Mouse (Mus musculus): ENCODE data around the gene Slc26a8.

Slc26a8 gene

DNA sequence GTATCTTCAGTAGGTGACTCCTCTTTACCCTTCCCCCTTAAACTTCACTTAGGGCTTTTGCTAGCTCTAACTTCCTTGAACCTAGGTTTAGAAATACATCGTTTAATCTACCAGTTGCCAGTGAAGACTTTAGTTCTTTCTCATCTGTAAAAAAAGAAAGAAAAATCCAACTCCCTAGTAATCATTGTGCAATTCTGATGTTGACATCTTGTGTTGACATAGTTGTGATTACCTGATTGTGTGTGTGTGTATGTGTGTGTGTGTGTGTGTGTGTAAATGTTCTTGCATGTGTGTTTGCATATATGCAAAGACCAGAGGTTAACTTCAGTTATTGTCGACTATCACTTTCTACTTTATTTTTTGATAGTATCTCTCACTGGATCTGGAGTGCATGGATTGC is 8.6 kb upstream of the Slc26a8 start:
- in situ Hi-C loops (cut with MboI), result no loop called here

DNA sequence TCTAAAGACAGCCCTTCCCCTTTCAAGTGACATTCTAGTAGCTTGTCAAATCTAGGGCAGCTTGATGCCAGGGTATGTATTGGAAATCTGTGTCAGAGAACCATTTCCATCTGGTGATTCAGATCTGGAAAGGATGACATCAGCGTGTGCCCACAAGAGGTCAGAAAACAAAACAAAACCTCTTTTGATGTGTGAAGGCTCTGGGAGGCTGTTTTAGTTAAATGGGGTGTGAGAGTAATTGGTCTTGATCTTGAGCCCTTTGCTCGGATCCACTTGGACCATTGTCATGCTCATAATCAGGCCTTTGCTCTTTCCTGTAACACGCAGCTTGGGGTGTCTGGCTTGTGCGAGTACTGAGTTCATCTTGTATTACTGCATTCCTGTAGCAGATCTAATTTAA is 8.2 kb upstream of the Slc26a8 start:
- in situ Hi-C loops (cut with MboI), result no loop called here

DNA sequence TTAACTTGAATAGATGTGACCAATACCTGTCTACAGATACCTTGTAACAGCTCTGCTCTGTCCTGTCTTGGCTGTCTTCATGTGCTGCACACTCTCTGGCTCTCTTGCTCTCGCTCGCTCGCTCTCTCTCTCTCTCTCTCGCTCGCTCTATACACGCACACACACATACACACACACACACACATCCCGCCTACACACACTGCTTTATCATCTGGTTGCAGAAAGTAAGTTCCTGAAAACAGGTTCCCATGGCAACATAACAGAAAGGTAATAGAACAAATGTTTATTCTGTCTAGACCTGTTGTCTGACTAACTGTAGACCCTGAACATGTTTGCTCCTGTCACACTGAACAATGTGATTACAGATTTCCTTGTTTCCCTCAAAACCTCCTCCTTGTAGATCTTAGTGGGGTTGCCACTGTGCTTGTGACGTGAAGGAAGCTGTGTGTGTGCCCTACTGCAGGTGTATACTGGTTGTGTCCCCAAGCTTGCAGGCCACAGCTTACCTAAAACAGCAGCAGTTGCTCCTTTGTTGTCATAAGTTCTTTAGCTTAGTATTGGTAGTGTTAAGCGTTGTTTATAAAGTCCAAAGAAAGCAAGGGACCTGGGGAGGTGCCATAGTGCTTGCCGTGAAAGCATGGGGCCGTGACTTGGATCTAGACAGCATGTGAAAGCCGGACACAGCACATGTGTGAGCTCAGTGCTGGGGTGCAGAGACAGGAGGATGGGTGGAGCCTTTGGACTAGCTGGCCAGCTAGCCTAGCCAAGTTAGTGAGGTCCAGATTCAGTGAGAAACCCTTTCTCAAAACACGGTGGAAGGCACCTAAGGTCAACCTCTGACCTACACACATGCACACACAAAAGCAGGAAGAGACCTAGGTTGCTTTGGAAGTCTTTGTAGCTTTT is 7.5 kb upstream of the Slc26a8 start:
- in situ Hi-C loops (cut with MboI), result no loop called here

- in situ Hi-C loops (cut with MboI), result no loop called here
Measured at GRCm38 (mm10) chr17:28696641-28697040, 6.6 kb upstream of the Slc26a8 start.

DNA sequence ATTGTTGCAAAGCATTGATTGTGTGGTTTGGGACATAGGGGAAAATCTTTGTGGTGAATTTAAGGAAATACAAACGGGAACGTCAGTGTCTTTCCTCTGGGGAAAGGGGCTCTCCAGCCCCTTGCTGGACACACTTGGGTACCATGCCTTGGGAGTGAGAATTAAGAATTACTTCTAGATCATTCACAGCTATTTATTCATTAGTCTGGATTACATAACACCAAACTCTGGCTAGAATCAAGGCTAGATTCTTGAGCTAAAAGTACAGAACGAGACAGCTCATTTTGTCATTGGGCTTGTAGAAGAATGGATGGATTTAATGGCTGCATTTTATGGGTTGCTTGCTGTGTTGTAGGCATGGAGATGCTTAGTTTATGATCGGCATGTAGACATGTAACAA is 4.8 kb upstream of the Slc26a8 start:
- in situ Hi-C loops (cut with MboI), result no loop called here

DNA sequence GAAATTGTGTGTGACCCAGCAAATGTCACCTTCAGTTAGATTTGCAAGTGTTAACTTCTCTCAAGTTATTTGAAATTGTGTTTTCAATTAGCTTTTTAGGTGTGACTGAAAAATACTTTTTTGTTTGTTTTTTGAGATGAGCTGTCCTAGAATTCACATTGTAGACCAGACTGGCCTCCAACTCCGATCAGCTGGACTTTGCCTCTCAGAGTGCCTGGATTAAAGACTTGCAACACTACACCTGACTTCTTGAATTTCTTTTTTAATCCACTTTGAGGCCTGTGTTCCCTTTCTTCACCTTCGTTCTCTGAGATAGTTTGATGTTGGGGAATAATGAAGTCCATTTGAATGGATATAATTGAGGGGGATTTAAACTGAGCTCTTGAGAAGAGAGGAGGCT is 4.0 kb upstream of the Slc26a8 start:
- in situ Hi-C loops (cut with MboI), result no loop called here

DNA sequence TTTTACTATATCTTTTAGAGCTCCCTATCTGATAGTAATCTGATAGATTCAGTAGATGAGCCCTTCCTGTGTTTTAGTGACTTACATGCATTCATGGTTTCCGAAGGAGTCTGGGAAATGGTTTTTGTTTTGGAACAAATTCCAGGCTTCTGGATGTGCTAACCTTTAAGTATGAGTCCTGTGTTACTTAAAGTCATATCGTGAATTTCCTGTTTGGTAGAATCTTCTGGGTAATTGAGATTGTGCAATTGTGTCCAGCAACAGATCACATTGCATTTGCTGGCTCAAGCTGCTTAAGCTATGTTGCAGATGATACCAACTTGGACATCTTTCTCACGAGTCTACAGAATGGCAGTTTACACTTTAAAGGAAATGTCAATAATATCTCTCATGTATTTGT is 3.1 kb upstream of the Slc26a8 start:
- in situ Hi-C loops (cut with MboI), result no loop called here

DNA sequence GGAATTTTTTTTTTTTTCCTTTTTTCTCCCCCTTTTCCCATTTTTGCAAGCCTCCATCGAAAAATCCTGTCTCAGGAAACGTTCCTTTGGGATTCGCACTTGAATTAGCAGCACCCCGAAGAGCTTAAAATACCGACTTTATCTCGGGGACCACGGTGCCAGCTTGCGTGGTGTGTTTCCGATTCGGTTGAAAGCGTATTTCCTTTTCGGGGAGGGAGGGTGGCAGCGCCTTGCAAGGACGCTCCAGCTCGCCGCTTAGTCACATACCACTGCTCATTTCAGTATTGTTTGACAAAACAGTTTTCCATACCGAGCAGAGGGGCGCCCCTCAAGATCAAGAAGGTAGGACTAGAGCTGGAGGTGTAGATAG is 2.3 kb upstream of the Slc26a8 start:
- in situ Hi-C loops (cut with MboI), result no loop called here

DNA sequence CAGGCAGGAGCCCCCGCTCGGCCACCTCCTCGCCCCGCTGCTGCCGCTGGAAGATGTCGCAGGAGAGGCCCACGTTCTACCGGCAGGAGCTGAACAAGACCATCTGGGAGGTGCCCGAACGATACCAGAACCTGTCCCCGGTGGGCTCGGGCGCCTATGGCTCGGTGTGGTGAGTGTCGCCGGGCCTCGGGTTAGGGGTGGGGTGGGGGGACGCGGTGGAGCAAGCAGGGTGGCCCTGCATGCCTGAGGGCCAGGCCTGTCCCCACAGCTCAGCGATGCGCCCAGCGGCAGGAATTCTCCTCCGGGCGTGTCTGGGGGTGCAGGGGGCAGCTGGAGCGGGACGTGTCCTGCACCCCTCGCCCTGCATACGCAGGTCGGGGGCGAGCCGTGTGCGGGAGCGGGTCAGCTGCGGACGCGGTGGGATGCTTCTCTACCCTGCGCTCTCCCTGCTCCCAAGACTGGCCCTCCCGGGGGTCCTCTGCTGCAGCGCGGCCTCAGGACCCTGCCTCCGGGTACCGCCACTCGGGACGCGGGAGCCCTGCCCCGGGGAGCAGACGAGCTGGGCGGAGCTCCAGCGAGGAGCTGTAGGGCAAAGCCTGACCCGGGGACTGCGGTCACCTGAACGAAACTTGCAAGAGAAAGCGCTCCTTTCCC is 1.8 kb upstream of the Slc26a8 start:
- in situ Hi-C loops (cut with MboI), result no loop called here

DNA sequence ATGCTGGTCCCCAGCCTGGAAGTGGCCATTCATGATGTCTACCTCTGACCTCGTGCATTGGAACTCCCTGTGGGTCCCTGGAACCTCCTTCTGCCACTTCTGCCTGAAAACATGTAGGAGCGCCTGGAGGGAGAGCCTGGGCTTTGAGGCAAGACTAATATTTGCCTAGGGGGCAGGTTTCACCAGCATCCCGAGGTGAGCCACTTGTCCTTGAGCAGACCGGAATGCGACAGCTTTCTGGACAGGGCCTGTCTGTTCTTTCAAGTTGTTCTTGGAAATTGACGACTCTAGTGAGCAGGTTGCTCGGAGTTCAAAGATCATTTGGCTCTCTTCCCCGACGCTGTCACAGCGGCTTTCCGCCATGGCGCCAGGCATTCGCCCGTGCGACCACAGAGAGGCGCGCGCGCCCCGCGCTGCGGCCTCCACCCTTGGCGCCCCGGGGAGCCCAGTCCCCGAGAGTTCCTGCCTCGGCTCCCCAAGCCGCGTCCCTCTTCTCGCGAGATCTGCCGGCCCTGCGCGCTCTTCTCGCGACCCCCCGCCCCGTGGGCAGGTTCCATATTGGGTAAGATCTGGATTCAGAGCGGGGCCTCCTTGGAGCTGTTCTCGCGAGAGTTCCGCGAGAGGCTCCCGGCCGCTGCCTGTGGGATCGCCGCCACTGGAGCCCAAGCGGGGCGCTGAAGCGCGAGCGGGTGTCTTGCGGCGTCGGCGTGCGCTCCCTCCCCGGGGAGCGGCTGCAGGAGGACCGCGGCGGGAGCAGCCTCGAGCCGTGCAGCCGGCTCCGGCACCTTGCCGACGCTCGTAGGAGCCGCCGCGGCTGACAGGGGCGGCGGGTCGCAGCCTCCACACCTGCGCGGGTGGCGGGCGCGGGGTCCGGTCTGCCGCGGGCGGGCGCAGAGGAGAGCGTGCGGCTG is 998 bp upstream of the Slc26a8 start, which contains the start of gene Mapk14:
Gene Mapk14, plus strand, starts transcription at position 554 of the 911 bp plus-strand sequence.
- in situ Hi-C loops (cut with MboI), result no loop called here

GRCm38 (mm10) chr17:28687354-28687753 is 2.7 kb downstream of the Slc26a8 start:
- in situ Hi-C loops (cut with MboI), result no loop called here

DNA sequence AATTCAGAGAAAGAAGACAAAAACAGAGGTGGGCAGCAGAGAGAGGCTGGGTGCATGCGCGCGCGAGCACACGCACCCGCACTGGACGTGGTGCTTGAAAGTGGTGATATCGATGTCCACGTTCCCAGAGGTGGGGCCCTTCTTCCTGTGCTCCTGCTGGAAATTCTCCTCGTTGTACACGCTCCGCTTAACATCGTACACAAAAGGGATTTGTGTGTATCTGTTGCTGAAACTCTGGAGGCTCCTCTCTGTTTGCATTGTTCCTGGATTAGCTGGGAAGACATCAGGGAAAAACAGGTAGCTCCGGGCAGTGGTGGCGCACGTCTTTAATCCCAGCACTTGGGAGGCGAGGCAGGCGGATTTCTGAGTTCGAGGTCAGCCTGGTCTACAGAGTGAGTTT is 5.4 kb downstream of the Slc26a8 start:
- in situ Hi-C loops (cut with MboI), result no loop called here

GRCm38 (mm10) chr17:28683601-28684000 is 6.4 kb downstream of the Slc26a8 start:
- in situ Hi-C loops (cut with MboI), result no loop called here

- in situ Hi-C loops (cut with MboI), result no loop called here
Measured at GRCm38 (mm10) chr17:28682311-28683084, 7.5 kb downstream of the Slc26a8 start.

DNA sequence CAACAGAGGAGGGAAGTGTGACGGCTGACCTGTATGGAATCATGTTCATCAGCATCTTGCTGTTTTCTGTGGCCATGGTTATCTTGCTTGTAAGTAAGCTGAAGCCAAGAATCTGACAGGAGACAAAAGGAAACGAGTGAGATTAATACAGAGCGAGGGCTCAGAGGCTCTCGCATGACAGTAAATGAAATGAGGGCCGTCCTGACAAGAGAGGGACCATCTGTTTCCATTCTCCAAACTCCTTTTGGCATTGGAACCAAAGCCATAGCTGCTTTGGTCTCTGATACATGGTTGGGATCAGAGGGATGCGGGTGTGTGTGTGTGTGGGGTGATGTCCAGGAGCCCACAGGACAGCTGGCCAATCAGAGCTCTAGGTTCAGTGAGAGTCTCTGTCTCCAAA is 30.5 kb downstream of the Slc26a8 start:
- in situ Hi-C loops (cut with MboI), result no loop called here

DNA sequence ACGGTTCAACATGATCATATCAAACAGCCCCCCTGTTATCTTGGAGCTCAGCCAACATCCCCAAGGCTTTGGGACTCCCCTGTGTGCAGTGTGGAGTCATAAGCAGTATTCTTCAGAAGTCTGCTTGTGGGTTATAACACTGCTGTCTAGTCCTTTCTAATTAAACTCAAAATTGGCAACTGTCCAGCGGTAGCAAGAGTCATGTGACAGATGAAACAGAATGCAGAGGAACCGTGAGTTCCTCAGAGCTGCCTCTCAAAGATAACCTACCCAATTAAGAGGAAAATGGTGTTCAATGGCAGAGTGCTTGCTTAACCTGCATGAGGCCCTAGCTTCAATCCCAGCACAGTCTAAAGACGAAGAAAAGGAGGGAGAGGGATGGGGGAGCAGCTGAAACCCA is 32.1 kb downstream of the Slc26a8 start:
- in situ Hi-C loops (cut with MboI), result no loop called here

GRCm38 (mm10) chr17:28650268-28650667 is 39.8 kb downstream of the Slc26a8 start:
- in situ Hi-C loops (cut with MboI), result no loop called here

GRCm38 (mm10) chr17:28648607-28649370 is 41.2 kb downstream of the Slc26a8 start:
- in situ Hi-C loops (cut with MboI), result no loop called here

DNA sequence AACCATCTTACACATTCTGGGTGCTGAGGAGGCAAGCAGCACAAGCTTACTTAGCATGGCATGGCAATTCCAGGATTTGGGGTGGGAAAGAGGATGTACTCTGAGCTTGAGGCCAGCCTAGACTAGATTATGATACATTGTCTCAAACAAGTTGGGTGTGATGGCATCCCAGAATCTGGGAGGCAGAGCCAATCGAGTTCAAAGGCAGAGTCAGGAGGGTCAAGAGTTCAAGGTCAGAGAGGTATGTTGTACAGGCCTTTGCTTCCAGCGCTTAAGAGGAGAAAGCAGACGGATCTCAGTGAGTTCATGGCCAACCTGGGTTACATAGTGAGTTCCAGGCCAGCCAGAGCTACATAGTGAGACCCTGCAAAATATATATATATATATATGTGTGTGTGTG is 43.8 kb downstream of the Slc26a8 start:
- in situ Hi-C loops (cut with MboI), result no loop called here

DNA sequence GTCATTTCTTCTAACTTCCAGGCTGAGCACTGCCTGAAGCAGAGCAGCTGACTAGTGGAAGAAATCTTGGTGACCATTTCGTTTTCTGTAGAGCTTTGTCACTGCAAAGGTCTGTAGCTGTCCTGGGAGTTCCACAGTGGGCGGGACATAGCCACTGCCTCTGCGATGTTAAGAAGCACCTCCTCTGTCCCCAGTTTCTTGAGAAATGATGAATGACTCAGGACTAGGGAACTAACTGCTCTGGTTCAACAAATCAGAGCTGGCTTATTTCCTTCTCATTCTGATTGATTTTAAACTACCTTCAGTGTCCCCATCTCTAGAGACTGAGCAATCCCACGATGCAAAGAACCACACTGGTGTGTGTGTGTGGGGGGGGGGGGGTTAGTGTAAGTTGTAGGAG is 45.9 kb downstream of the Slc26a8 start:
- in situ Hi-C loops (cut with MboI), result no loop called here

GRCm38 (mm10) chr17:28643697-28644096 is 46.3 kb downstream of the Slc26a8 start:
- in situ Hi-C loops (cut with MboI), result no loop called here

Data from mature B cell (primary cell).